Mouse (Mus musculus) lung, embryonic 14.5 days (tissue): ENCODE results near the gene Sfn. TPM values are rescaled to one million over a fixed set of nuclear protein-coding genes. Genes with fewer than 3 reads are reported as not detected.

Experiments used
- ATAC-seq: fragments of 200-750 bp; cut with Nextera tagmentation; 2 replicates; pipeline ENCODE4 v1.8.0; 2017; ENCODE audit warnings: mild to moderate bottlenecking, moderate TSS enrichment, moderate library complexity; ENCODE audit not compliant: insufficient read depth
- DNase-seq: peaks from one replicate; pipeline ENCODE4 v3.0.0-alpha.2; 2015
- H3K27ac ChIP-seq: fragments of 300-500 bp; sonication (generic); 2 replicates; pipeline ENCODE4 v1.5.1; 2014; ENCODE audit warnings: low read depth, mild to moderate bottlenecking, moderate library complexity
- H3K27me3 ChIP-seq: fragments of 300-500 bp; sonication (generic); 2 replicates; pipeline ENCODE4 v1.6.1; 2014; ENCODE audit warnings: low read length, control low read depth; ENCODE audit not compliant: insufficient read depth
- H3K36me3 ChIP-seq: fragments of 300-500 bp; sonication (generic); 2 replicates; pipeline ENCODE4 v1.6.1; 2014; ENCODE audit warnings: control low read depth; ENCODE audit not compliant: insufficient read depth
- H3K4me1 ChIP-seq: fragments of 300-500 bp; sonication (generic); 2 replicates; pipeline ENCODE4 v1.6.1; 2014; ENCODE audit warnings: antibody characterized with exemption, control low read depth; ENCODE audit not compliant: insufficient read depth
- H3K4me2 ChIP-seq: fragments of 300-500 bp; sonication (generic); 2 replicates; pipeline ENCODE4 v1.6.1; 2014; ENCODE audit warnings: mild to moderate bottlenecking
- H3K4me3 ChIP-seq: fragments of 300-500 bp; sonication (generic); 2 replicates; pipeline ENCODE4 v1.5.1; 2014; ENCODE audit warnings: low read depth, low read length
- H3K9ac ChIP-seq: fragments of 300-500 bp; sonication (generic); 2 replicates; pipeline ENCODE4 v1.6.1; 2014
- H3K9me3 ChIP-seq: fragments of 300-500 bp; sonication (generic); 2 replicates; pipeline ENCODE4 v1.6.1; 2016; ENCODE audit warnings: low read depth, low read length, control low read depth
- CTCF ChIP-seq: IDR thresholded peaks from 2 replicates; pipeline ENCODE4 v1.5.1; 2016; ENCODE audit warnings: antibody characterized with exemption, low read depth
- WGBS: fragments of 180-500 bp; shearing (Covaris S2); extraction: QIAGEN DNeasy Blood & Tissue Kit; methylation state at CpG from one replicate; pipeline ENCODE4 v1.1.7; 2014; 5-methylcytosine and 5-hydroxymethylcytosine counted together
- polyA plus RNA-seq: library from polyadenylated mRNA; unstranded; fragments of >200 nt; fragmentation: Nextera tagmentation; extraction: Ambion mirVana; gene quantifications from 2 replicates; pipeline ENCODE4 v1.2.1, GENCODE M21; 2014

Sfn gene
- polyA plus RNA-seq, 1 experiment from 2014 or later = 10.6 TPM

DNA sequence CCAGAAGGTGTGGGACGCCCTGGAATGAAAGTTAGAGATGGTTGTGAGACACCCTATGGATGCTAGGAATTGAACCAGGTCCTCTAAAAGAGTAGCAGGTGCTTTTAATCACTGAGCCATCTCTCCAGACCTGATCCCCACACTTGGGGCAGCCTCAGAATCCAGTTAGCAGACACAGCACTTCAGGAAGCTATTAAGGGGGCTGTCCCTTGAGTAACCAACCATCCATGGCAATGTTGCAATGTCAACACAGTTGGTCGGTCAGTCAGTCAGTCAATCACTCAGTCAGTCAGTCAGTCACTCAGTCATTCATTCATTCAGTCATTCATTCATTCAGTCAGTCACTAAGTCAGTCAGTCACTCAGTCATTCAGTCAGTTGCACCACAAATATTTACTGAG, 26.5 kb upstream of the Sfn start:
- WGBS = 75% methylated on average over 2 of the region's 2 CpGs
- DNase-seq = no peak

GRCm38 (mm10) chr4:133627039-133627438, 25.1 kb upstream of the Sfn start:
- Histone ChIP-seq H3K9me3 (no peaks in the 10 kb centered on the region), H3K36me3 (peaks cover 29% of the 10 kb centered on the region), H3K9ac (no peak overlapping the region), H3K4me1 (0 out of 2 replicates have a peak, but pooled peaks cover 2% of the 10 kb centered on the region), H3K4me3 (no peak overlapping the region), H3K27ac (no peak overlapping the region), H3K27me3 (no peaks in the 10 kb centered on the region), H3K4me2 (no peak overlapping the region)
- no peak for TF ChIP-seq CTCF
- DNase-seq (no peak), ATAC-seq (no peak)
- WGBS = 91% methylated on average over 14 of the region's 14 CpGs

More for the DNA sequence above, 26.5 kb upstream of the Sfn start:
- H3K9ac ChIP-seq = no peak overlapping the region
- no peak for ATAC-seq
- peaks cover 29% of the 10 kb centered on the region for H3K36me3 ChIP-seq
- H3K4me2 ChIP-seq = no peak overlapping the region
- no peak overlapping the region for H3K4me3 ChIP-seq
- no peaks in the 10 kb centered on the region for H3K27me3 ChIP-seq
- H3K4me1 ChIP-seq = 0 out of 2 replicates have a peak, but pooled peaks cover 2% of the 10 kb centered on the region
- no peaks in the 10 kb centered on the region for H3K9me3 ChIP-seq
- no peak overlapping the region for H3K27ac ChIP-seq
- TF ChIP-seq CTCF = no peak

- DNase-seq (no peak), ATAC-seq (no peak)
Observed at GRCm38 (mm10) chr4:133626621-133627020, 24.7 kb upstream of the Sfn start.

GRCm38 (mm10) chr4:133626221-133626620, 24.3 kb upstream of the Sfn start:
- no peaks in the 10 kb centered on the region for H3K9me3 ChIP-seq
- H3K9ac ChIP-seq = no peak overlapping the region
- 49% methylated on average over 5 of the region's 5 CpGs for WGBS
- DNase-seq (no peak), ATAC-seq (no peak)
- no peak overlapping the region for H3K4me3 ChIP-seq
- H3K4me2 ChIP-seq = no peak overlapping the region
- H3K27me3 ChIP-seq = no peaks in the 10 kb centered on the region
- peaks cover 29% of the 10 kb centered on the region for H3K36me3 ChIP-seq
- TF ChIP-seq CTCF = no peak
- H3K27ac ChIP-seq = peak overlapping the region; percentile 80; the same call in 1 of the 2 replicates
- 0 out of 2 replicates have a peak, but pooled peaks cover 2% of the 10 kb centered on the region for H3K4me1 ChIP-seq

More at GRCm38 (mm10) chr4:133626621-133627020, 24.7 kb upstream of the Sfn start:
- Histone ChIP-seq H3K4me1 (0 out of 2 replicates have a peak, but pooled peaks cover 2% of the 10 kb centered on the region), H3K9me3 (no peaks in the 10 kb centered on the region), H3K27me3 (no peaks in the 10 kb centered on the region), H3K9ac (no peak overlapping the region), H3K27ac (peak overlapping the region; percentile 80; the same call in 1 of the 2 replicates), H3K4me3 (no peak overlapping the region), H3K36me3 (peaks cover 29% of the 10 kb centered on the region), H3K4me2 (no peak overlapping the region)
- WGBS = 87% methylated on average over 9 of the region's 9 CpGs
- no peak for TF ChIP-seq CTCF

GRCm38 (mm10) chr4:133625621-133626071, 23.7 kb upstream of the Sfn start:
- ATAC-seq = peak; percentile 54; the same call in 1 of the 2 replicates
- H3K36me3 ChIP-seq = peaks cover 29% of the 10 kb centered on the region
- no peak overlapping the region for H3K9ac ChIP-seq
- H3K4me3 ChIP-seq = no peak overlapping the region
- no peaks in the 10 kb centered on the region for H3K27me3 ChIP-seq
- 62% methylated on average over 11 of the region's 11 CpGs for WGBS
- no peak for TF ChIP-seq CTCF
- peak overlapping the region; percentile 80; the same call in 1 of the 2 replicates for H3K27ac ChIP-seq
- 0 out of 2 replicates have a peak, but pooled peaks cover 2% of the 10 kb centered on the region for H3K4me1 ChIP-seq
- DNase-seq = peak; percentile 64
- H3K4me2 ChIP-seq = no peak overlapping the region
- no peaks in the 10 kb centered on the region for H3K9me3 ChIP-seq

DNA sequence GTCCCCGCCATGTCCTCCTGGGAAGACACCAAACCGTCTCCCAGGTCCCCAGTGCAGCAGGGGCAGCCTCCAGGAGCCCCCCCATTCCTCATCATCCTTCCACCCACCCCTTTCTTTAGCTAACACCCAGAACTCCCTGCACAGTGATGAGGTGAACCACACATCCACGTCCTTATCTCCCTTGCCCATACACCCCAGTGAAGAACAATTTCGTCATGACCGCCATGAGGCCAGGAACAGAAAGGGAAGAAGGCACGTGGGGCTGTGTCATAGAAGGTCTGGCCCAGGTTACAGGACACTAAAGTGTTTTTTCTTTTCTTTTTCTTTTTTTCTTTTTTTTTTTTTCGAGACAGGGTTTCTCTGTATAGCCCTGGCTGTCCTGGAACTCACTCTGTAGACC, 22.9 kb upstream of the Sfn start:
- Histone ChIP-seq H3K9ac (no peak overlapping the region), H3K4me3 (no peak overlapping the region), H3K4me2 (no peak overlapping the region), H3K36me3 (peaks cover 34% of the 10 kb centered on the region), H3K27ac (peak overlapping the region; percentile 80; the same call in 1 of the 2 replicates), H3K27me3 (no peaks in the 10 kb centered on the region), H3K4me1 (0 out of 2 replicates have a peak, but pooled peaks cover 2% of the 10 kb centered on the region), H3K9me3 (no peaks in the 10 kb centered on the region)
- no peak for TF ChIP-seq CTCF
- 85% methylated on average over 7 of the region's 7 CpGs for WGBS
- no peak for DNase-seq
- no peak for ATAC-seq

DNA sequence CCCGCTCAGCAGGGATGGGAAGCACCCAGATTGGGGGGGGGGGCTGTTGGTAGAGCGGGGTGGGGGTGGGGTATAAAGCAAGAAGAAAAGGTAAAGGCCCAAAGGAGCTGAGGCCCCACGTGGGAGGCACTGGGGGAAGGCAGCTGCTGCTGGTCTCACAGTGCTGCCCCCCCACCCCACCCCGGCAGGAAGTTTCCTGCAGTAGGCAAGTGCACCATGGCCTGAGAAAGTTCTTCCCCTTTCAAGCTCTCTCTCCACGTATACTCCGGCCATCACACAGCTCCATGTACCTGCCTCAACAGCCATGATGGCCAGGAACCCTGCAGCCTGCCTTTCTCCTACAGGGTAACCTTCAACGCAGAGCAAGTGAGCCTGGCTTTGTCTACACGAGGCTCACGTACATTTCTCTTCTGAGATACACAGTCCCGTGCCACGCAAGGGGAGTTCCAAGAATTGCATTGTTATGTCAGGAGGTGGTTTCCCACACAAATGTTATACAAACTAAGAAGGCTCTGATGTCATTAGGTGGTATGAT, 20.3 kb upstream of the Sfn start:
- TF ChIP-seq CTCF = no peak
- 77% methylated on average over 10 of the region's 11 CpGs for WGBS
- H3K9ac ChIP-seq = no peak overlapping the region
- no peak overlapping the region for H3K4me2 ChIP-seq
- no peak for ATAC-seq
- DNase-seq = no peak
- H3K4me1 ChIP-seq = 0 out of 2 replicates have a peak, but pooled peaks cover 2% of the 10 kb centered on the region
- no peaks in the 10 kb centered on the region for H3K27me3 ChIP-seq
- peaks cover 38% of the 10 kb centered on the region for H3K36me3 ChIP-seq
- no peak overlapping the region for H3K27ac ChIP-seq
- H3K4me3 ChIP-seq = no peak overlapping the region
- no peaks in the 10 kb centered on the region for H3K9me3 ChIP-seq
